Mouse (Mus musculus): ENCODE measurements around the gene Cox20. TPM values are rescaled to one million over a fixed set of nuclear protein-coding genes. Genes with fewer than 3 reads are reported as not detected.
A peak's percentile ranks its signal among the peaks of the same experiment; 100 is the strongest.
"Not testable (repeated sequence)": the region's sequence is repeated elsewhere in the genome, so short reads cannot be mapped to it uniquely, and the experiment has no call there.

Cox20 gene
- polyA plus RNA-seq, 1 experiment from 2014 or later = 123 TPM

DNA sequence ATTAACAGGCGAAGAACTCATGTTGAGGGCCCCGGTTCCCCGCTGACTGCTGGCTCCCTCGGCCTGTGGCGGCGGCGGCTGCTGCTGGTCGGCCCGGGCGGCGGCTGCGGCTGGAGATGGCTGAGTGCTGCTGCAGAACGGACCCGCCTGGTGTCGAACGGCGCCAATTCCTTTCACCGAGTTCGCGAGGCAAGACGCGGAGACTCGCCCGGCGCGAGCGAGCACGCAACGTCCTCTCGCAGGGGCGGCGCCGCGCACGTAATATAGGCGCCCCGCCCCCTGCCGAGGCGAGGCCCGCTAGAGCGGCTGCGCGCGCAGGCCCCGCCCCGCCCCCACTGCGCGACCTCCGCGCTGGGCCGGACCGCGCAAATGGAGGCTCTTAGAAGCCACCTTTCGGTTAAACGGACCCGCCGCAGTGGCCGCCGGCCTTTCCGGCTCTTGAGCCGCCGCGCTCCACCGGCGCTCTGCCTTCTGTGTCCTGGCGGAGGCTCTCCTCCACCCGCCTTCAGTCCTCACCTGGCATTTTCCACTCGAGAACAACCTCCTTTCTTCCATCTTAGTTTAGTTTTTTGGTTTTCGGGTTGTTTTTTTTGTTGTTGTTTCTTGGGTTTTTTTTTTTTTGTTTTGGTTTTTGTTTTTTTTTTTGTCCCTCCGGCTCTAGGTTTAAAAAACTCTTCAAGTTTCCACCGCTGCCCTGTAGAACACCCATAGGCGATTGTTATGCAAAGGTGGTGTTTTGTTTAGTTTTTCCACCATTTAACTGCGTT lies 18.8 kb downstream of the Cox20 start, which contains the start of gene Hnrnpu:
Gene Hnrnpu, minus strand, starts transcription at position 247 of the 767 bp plus-strand sequence.
- Histone ChIP-seq H3K9me3 (ENCODE audit: control insufficient read depth, low read length) (no peaks in the 10 kb centered on the region), H3K4me3 (ENCODE audit: low read depth, low read length) (peak within 1 kb of the TSS; percentile 100), H3K4me2 (replicated peaks; ENCODE audit: low read depth, low read length) (peak within 1 kb of the TSS; percentile 31), H3K27me3 (ENCODE audit: control insufficient read depth, insufficient read depth, low read length) (no peaks in the 10 kb centered on the region), H3K27ac (ENCODE audit: low read depth, low read length) (peak within 1 kb of the TSS; percentile 99), H3K36me3 (ENCODE audit: control insufficient read depth, insufficient read depth, low read length) (peaks cover 4% of the 10 kb centered on the region), H3K4me1 (replicated peaks; ENCODE audit: control insufficient read depth, insufficient read depth, low read length) (no peaks in the 10 kb centered on the region; the same call in 1 of the 2 replicates), H3K9ac (ENCODE audit: low read depth, low read length) (peak within 1 kb of the TSS; percentile 100)
- DNase-seq (ENCODE audit: low spot score) = peak; percentile 98
- under 1% methylated on average over 73 of the region's 73 CpGs for WGBS
- peak; percentile 88 for ATAC-seq (ENCODE audit: low FRiP score)

DNA sequence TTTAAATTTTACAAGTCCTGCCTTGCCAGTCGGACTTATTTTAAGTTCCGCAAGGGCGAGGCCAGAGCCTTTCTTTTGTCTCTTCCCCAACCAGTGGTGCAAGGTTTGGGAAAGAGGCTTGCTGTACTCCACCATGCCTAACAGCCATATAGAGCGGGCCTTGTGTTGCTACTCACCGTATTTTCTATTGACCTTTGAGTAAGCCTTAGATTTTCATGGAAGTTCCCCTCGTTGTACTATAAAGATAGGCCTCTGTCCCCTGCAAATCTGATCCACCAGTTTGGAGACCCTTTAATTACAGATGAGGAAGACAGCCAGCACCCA lies 19.4 kb downstream of the Cox20 start:
- 3% methylated on average over 6 of the region's 6 CpGs for WGBS

GRCm38 (mm10) chr1:178340213-178340612 lies 21.3 kb downstream of the Cox20 start:
- Histone ChIP-seq H3K9me3 (ENCODE audit: control insufficient read depth, low read length) (no peaks in the 10 kb centered on the region), H3K27ac (ENCODE audit: low read depth, low read length) (no peak overlapping the region), H3K9ac (ENCODE audit: low read depth, low read length) (no peak overlapping the region), H3K4me1 (replicated peaks; ENCODE audit: control insufficient read depth, insufficient read depth, low read length) (no peaks in the 10 kb centered on the region; the same call in 1 of the 2 replicates), H3K36me3 (ENCODE audit: control insufficient read depth, insufficient read depth, low read length) (no peaks in the 10 kb centered on the region), H3K4me2 (replicated peaks; ENCODE audit: low read depth, low read length) (no peak overlapping the region), H3K27me3 (ENCODE audit: control insufficient read depth, insufficient read depth, low read length) (no peaks in the 10 kb centered on the region), H3K4me3 (ENCODE audit: low read depth, low read length) (no peak overlapping the region)
- DNase-seq (ENCODE audit: low spot score) (no peak), ATAC-seq (ENCODE audit: low FRiP score) (no peak)
- 90% methylated on average over 2 of the region's 2 CpGs for WGBS

More for the DNA sequence above, 19.4 kb downstream of the Cox20 start:
- H3K4me1 ChIP-seq (replicated peaks; ENCODE audit: control insufficient read depth, insufficient read depth, low read length) = no peaks in the 10 kb centered on the region; the same call in 1 of the 2 replicates
- no peak for ATAC-seq (ENCODE audit: low FRiP score)
- H3K9me3 ChIP-seq (ENCODE audit: control insufficient read depth, low read length) = no peaks in the 10 kb centered on the region
- peak overlapping the region; percentile 99 for H3K27ac ChIP-seq (ENCODE audit: low read depth, low read length)
- peak overlapping the region; percentile 100 for H3K4me3 ChIP-seq (ENCODE audit: low read depth, low read length)
- peak overlapping the region; percentile 31 for H3K4me2 ChIP-seq (replicated peaks; ENCODE audit: low read depth, low read length)
- no peaks in the 10 kb centered on the region for H3K27me3 ChIP-seq (ENCODE audit: control insufficient read depth, insufficient read depth, low read length)
- peak; percentile 67 for DNase-seq (ENCODE audit: low spot score)
- H3K36me3 ChIP-seq (ENCODE audit: control insufficient read depth, insufficient read depth, low read length) = 0 out of 2 replicates have a peak, but pooled peaks cover 2% of the 10 kb centered on the region
- peak overlapping the region; percentile 72 for H3K9ac ChIP-seq (ENCODE audit: low read depth, low read length)

DNA sequence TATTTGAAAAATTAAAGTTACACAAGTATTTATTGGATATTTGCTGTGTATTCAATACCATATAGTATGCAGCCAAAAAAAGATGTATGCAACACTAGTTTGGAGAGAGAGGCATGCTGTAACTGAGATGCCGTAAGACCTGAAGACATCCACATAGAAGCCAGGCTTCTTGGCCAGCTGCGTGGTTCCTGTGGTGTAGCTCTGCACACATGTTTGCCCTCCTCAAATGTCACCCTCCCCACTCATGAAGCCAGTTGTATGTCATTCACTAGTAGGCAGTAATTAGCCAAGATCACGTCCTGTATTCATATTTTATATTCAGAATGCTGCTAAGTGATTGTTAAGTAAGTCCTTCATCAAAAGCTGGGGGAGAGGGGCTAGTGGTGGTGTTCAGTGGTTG lies 22.5 kb downstream of the Cox20 start:
- H3K36me3 ChIP-seq (ENCODE audit: control insufficient read depth, insufficient read depth, low read length) = no peaks in the 10 kb centered on the region
- H3K27me3 ChIP-seq (ENCODE audit: control insufficient read depth, insufficient read depth, low read length) = no peaks in the 10 kb centered on the region
- no peak for DNase-seq (ENCODE audit: low spot score)
- H3K27ac ChIP-seq (ENCODE audit: low read depth, low read length) = no peak overlapping the region
- no peak for ATAC-seq (ENCODE audit: low FRiP score)
- H3K4me1 ChIP-seq (replicated peaks; ENCODE audit: control insufficient read depth, insufficient read depth, low read length) = no peaks in the 10 kb centered on the region; the same call in 1 of the 2 replicates
- no peak overlapping the region for H3K4me3 ChIP-seq (ENCODE audit: low read depth, low read length)
- no peak overlapping the region for H3K4me2 ChIP-seq (replicated peaks; ENCODE audit: low read depth, low read length)
- no peaks in the 10 kb centered on the region for H3K9me3 ChIP-seq (ENCODE audit: control insufficient read depth, low read length)
- WGBS = 79% methylated on average over 3 of the region's 3 CpGs
- no peak overlapping the region for H3K9ac ChIP-seq (ENCODE audit: low read depth, low read length)

DNA sequence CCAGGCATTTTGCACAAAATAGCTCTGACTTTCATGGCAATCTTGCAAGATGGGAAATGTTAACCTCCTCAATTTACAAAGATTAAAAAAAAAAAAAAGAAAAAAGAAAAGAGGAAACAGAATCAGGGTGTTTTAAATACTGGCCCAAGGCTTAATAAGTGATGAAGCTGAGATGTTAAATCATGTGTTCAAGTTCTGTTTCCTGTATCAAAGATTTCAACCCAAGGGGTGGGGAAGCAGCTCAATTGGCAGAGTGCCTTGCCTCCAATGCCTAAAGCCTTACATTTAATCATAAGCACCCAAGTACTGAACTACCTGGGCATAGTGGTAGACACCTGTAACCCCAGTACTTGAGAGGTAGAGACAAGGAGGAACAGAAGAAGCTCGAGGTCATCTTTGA lies 23.1 kb downstream of the Cox20 start:
- H3K4me3 ChIP-seq (ENCODE audit: low read depth, low read length) = no peak overlapping the region
- ATAC-seq (ENCODE audit: low FRiP score) = no peak
- no peak for DNase-seq (ENCODE audit: low spot score)
- no peaks in the 10 kb centered on the region for H3K36me3 ChIP-seq (ENCODE audit: control insufficient read depth, insufficient read depth, low read length)
- WGBS = 68% methylated on average over 1 of the region's 1 CpGs
- H3K27me3 ChIP-seq (ENCODE audit: control insufficient read depth, insufficient read depth, low read length) = no peaks in the 10 kb centered on the region
- no peaks in the 10 kb centered on the region; the same call in 1 of the 2 replicates for H3K4me1 ChIP-seq (replicated peaks; ENCODE audit: control insufficient read depth, insufficient read depth, low read length)
- no peak overlapping the region for H3K4me2 ChIP-seq (replicated peaks; ENCODE audit: low read depth, low read length)
- H3K27ac ChIP-seq (ENCODE audit: low read depth, low read length) = no peak overlapping the region
- no peak overlapping the region for H3K9ac ChIP-seq (ENCODE audit: low read depth, low read length)
- H3K9me3 ChIP-seq (ENCODE audit: control insufficient read depth, low read length) = no peaks in the 10 kb centered on the region

- H3K36me3 ChIP-seq (ENCODE audit: control insufficient read depth, insufficient read depth, low read length) = no peaks in the 10 kb centered on the region
- no peak for DNase-seq (ENCODE audit: low spot score)
- no peak overlapping the region for H3K4me2 ChIP-seq (replicated peaks; ENCODE audit: low read depth, low read length)
- H3K9me3 ChIP-seq (ENCODE audit: control insufficient read depth, low read length) = no peaks in the 10 kb centered on the region
- H3K27me3 ChIP-seq (ENCODE audit: control insufficient read depth, insufficient read depth, low read length) = no peaks in the 10 kb centered on the region
- H3K4me3 ChIP-seq (ENCODE audit: low read depth, low read length) = no peak overlapping the region
- 84% methylated on average over 4 of the region's 5 CpGs for WGBS
- no peaks in the 10 kb centered on the region; the same call in 1 of the 2 replicates for H3K4me1 ChIP-seq (replicated peaks; ENCODE audit: control insufficient read depth, insufficient read depth, low read length)
- H3K9ac ChIP-seq (ENCODE audit: low read depth, low read length) = no peak overlapping the region
- H3K27ac ChIP-seq (ENCODE audit: low read depth, low read length) = no peak overlapping the region
- ATAC-seq (ENCODE audit: low FRiP score) = no peak
Measured at GRCm38 (mm10) chr1:178342612-178343011, 23.7 kb downstream of the Cox20 start.

- not testable (repeated sequence) for ATAC-seq (ENCODE audit: low FRiP score); H3K27ac ChIP-seq (ENCODE audit: low read depth, low read length); DNase-seq (ENCODE audit: low spot score); H3K4me3 ChIP-seq (ENCODE audit: low read depth, low read length); H3K36me3 ChIP-seq (ENCODE audit: control insufficient read depth, insufficient read depth, low read length); H3K27me3 ChIP-seq (ENCODE audit: control insufficient read depth, insufficient read depth, low read length); H3K9ac ChIP-seq (ENCODE audit: low read depth, low read length); H3K4me1 ChIP-seq (replicated peaks; ENCODE audit: control insufficient read depth, insufficient read depth, low read length); H3K4me2 ChIP-seq (replicated peaks; ENCODE audit: low read depth, low read length); H3K9me3 ChIP-seq (ENCODE audit: control insufficient read depth, low read length)
- 87% methylated on average over 10 of the region's 10 CpGs for WGBS
Measured at GRCm38 (mm10) chr1:178344071-178344805, 25.3 kb downstream of the Cox20 start.

GRCm38 (mm10) chr1:178350792-178351191 lies 31.9 kb downstream of the Cox20 start:
- Histone ChIP-seq H3K27ac (ENCODE audit: low read depth, low read length) (no peak overlapping the region), H3K9ac (ENCODE audit: low read depth, low read length) (no peak overlapping the region), H3K36me3 (ENCODE audit: control insufficient read depth, insufficient read depth, low read length) (no peaks in the 10 kb centered on the region), H3K27me3 (ENCODE audit: control insufficient read depth, insufficient read depth, low read length) (no peaks in the 10 kb centered on the region), H3K4me3 (ENCODE audit: low read depth, low read length) (no peak overlapping the region), H3K4me2 (replicated peaks; ENCODE audit: low read depth, low read length) (no peak overlapping the region), H3K4me1 (replicated peaks; ENCODE audit: control insufficient read depth, insufficient read depth, low read length) (no peaks in the 10 kb centered on the region), H3K9me3 (ENCODE audit: control insufficient read depth, low read length) (no peaks in the 10 kb centered on the region)
- WGBS = 96% methylated on average over 2 of the region's 2 CpGs
- DNase-seq (ENCODE audit: low spot score) (no peak), ATAC-seq (ENCODE audit: low FRiP score) (no peak)

Data from hindbrain, embryonic 11.5 days (tissue).